In genomic region chr2:153055270-153055920, GRCm38 (mm10) we compare ENCODE assay signal across 19 mouse cellular contexts. TPM values are rescaled to one million over a fixed set of nuclear protein-coding genes. Genes with fewer than 3 reads are reported as not detected.
A peak's percentile ranks its signal among the peaks of the same experiment; 100 is the strongest.
DNase-seq lines count a peak whose midpoint lies in the region; ATAC-seq and TF ChIP-seq lines count a peak whose summit lies in the region.
"Had no signal": no experiment of that assay in that cellular context is flagged by ENCODE, and none has a peak within 500 bp of the region (broad histone marks: within the 10 kb centered on the region; RNA-seq: fewer than 3 reads in every experiment).

No protein-coding gene starts in this region.

- no peak overlapping the region for H3K4me2 ChIP-seq in liver, embryonic 14.5 days (ENCODE audit: low read depth)
- no peak overlapping the region for H3K4me2 ChIP-seq in liver, embryonic 12.5 days
- H3K4me2 ChIP-seq in CH12.LX (ENCODE audit: insufficient read depth, low read depth, poor library complexity, severe bottlenecking): no peak overlapping the region
- no peak overlapping the region for H3K4me2 ChIP-seq in neural tube, embryonic 15.5 days
- H3K4me2 ChIP-seq: embryonic facial prominence, embryonic 12.5 days; heart, embryonic 13.5 days; hindbrain, embryonic 12.5 days; lung, embryonic 15.5 days had no signal

- dilution Hi-C loops in CH12.LX (cut with MboI; ENCODE audit: extremely low pct_ligation_motif_present, extremely low pct_unique_long_range_greater_than_20kb, low sequenced_read_pairs): no loop called here

- no peaks in the 10 kb centered on the region for H3K4me1 ChIP-seq in liver, embryonic 14.5 days (replicated peaks; ENCODE audit: control insufficient read depth in 2 of 2, insufficient read depth in 2 of 2, low read length in 1 of 2)
- H3K4me1 ChIP-seq in liver, embryonic 12.5 days: no peaks in the 10 kb centered on the region
- H3K4me1 ChIP-seq in CH12.LX (ENCODE audit: control insufficient read depth in 1 of 2, insufficient read depth in 2 of 2): peaks cover 8 to 44% of the 10 kb centered on the region in 2 experiments; a peak in 3 of 4 replicates
- no peaks in the 10 kb centered on the region for H3K4me1 ChIP-seq in cortical plate, adult 2 months (ENCODE audit: control insufficient read depth, insufficient read depth, low read length)
- peaks cover 8% of the 10 kb centered on the region for H3K4me1 ChIP-seq in neural tube, embryonic 15.5 days
- H3K4me1 ChIP-seq: embryonic facial prominence, embryonic 12.5 days; heart, embryonic 13.5 days; lung, embryonic 15.5 days had no signal

- no peak overlapping the region for H3K4me3 ChIP-seq in liver, embryonic 14.5 days (ENCODE audit: insufficient read depth in 1 of 2, low read depth in 2 of 2, low read length in 2 of 2)
- no peak overlapping the region for H3K4me3 ChIP-seq in liver, embryonic 12.5 days
- H3K4me3 ChIP-seq in CH12.LX (replicated peaks in 1 of 3; ENCODE audit: low read depth in 2 of 3, low read length in 2 of 3, poor library complexity in 1 of 3): no peak overlapping the region
- H3K4me3 ChIP-seq in cortical plate, adult 2 months (ENCODE audit: insufficient read depth, low read length): no peak overlapping the region
- H3K4me3 ChIP-seq in neural tube, embryonic 15.5 days (replicated peaks): no peak overlapping the region
- H3K4me3 ChIP-seq: embryonic facial prominence, embryonic 12.5 days; heart, embryonic 13.5 days; hindbrain, embryonic 12.5 days; lung, embryonic 15.5 days; midbrain, embryonic 10.5 days had no signal

- no peak overlapping the region for H3K27ac ChIP-seq in liver, embryonic 14.5 days
- H3K27ac ChIP-seq in liver, embryonic 12.5 days: no peak overlapping the region
- no peak overlapping the region for H3K27ac ChIP-seq in CH12.LX (ENCODE audit: insufficient read depth, low read depth)
- no peak overlapping the region for H3K27ac ChIP-seq in cortical plate, adult 2 months (ENCODE audit: insufficient read depth, low read length)
- H3K27ac ChIP-seq in neural tube, embryonic 15.5 days (replicated peaks): no peak overlapping the region
- H3K27ac ChIP-seq: embryonic facial prominence, embryonic 12.5 days; heart, embryonic 13.5 days; hindbrain, embryonic 12.5 days; lung, embryonic 15.5 days; midbrain, embryonic 10.5 days had no signal

- H3K27me3 ChIP-seq in liver, embryonic 14.5 days (ENCODE audit: control insufficient read depth, insufficient read depth, low read length): no peaks in the 10 kb centered on the region; the same call in none of the 2 replicates
- H3K27me3 ChIP-seq in liver, embryonic 12.5 days (replicated peaks): peaks cover 50% of the 10 kb centered on the region
- peaks cover 88% of the 10 kb centered on the region for H3K27me3 ChIP-seq in CH12.LX (replicated peaks)
- peaks cover 18% of the 10 kb centered on the region for H3K27me3 ChIP-seq in neural tube, embryonic 15.5 days (replicated peaks)

- in situ Hi-C loops in CH12.LX (cut with MboI; ENCODE audit: low pct_ligation_motif_present, low pct_unique_long_range_greater_than_20kb, low sequenced_read_pairs): no loop called here

- peak; percentile 12 for TF ChIP-seq RAD21 in CH12.LX (IDR thresholded peaks at IDR 0.05; ENCODE audit: low read depth, low read length)

- TF ChIP-seq CTCF in liver, embryonic 14.5 days (IDR thresholded peaks at IDR 0.05; ENCODE audit: low read depth): peak; percentile 52
- TF ChIP-seq CTCF in CH12.LX (conservative IDR thresholded peaks at IDR 0.05 in 1 of 2, IDR thresholded peaks at IDR 0.05 in 1 of 2; ENCODE audit: low read depth in 2 of 2, low read length in 2 of 2): peak; percentile 56 to 61
- TF ChIP-seq CTCF in cortical plate, adult 2 months (IDR thresholded peaks at IDR 0.05; ENCODE audit: extremely low read depth, insufficient read depth, low read length): peak; percentile 15; the same call in 1 of the 2 replicates

- TF ChIP-seq EP300 in liver, embryonic 14.5 days (IDR thresholded peaks at IDR 0.05; ENCODE audit: low read depth): no peak
- no peak for TF ChIP-seq EP300 in CH12.LX (IDR thresholded peaks at IDR 0.05; ENCODE audit: low read length)

- no peak for TF ChIP-seq POLR2A in CH12.LX (IDR thresholded peaks at IDR 0.05; ENCODE audit: low read depth, low read length)
- no peak for TF ChIP-seq POLR2A in cortical plate, adult 2 months (IDR thresholded peaks at IDR 0.05; ENCODE audit: extremely low read depth, insufficient read depth, low read length)

- no peaks in the 10 kb centered on the region for H3K36me3 ChIP-seq in liver, embryonic 14.5 days (replicated peaks; ENCODE audit: control insufficient read depth, insufficient read depth, low read depth)
- no peaks in the 10 kb centered on the region for H3K36me3 ChIP-seq in liver, embryonic 12.5 days
- no peaks in the 10 kb centered on the region for H3K36me3 ChIP-seq in CH12.LX (replicated peaks in 1 of 2; ENCODE audit: control insufficient read depth in 1 of 2, insufficient read depth in 1 of 2, low read length in 1 of 2)
- peaks cover 28% of the 10 kb centered on the region for H3K36me3 ChIP-seq in neural tube, embryonic 15.5 days
- H3K36me3 ChIP-seq: embryonic facial prominence, embryonic 12.5 days; heart, embryonic 13.5 days; lung, embryonic 15.5 days had no signal

- no peak for ATAC-seq in liver, embryonic 14.5 days (ENCODE audit: insufficient read depth)
- no peak for ATAC-seq in liver, embryonic 12.5 days
- ATAC-seq in erythroid progenitor cell, adult 5-6 weeks (replicated peaks; ENCODE audit: low FRiP score, poor library complexity, severe bottlenecking): no peak
- ATAC-seq in neural tube, embryonic 15.5 days (ENCODE audit: low FRiP score): no peak

- peak; percentile 58 for DNase-seq in cerebellum, adult 9-10 months
- no peak for DNase-seq in cerebellum, adult 11 months
- DNase-seq in liver, embryonic 14.5 days (ENCODE audit: low read depth in 3 of 3, low spot score in 3 of 3): no peak
- DNase-seq in CH12.LX (ENCODE audit: extremely low read depth): peak; percentile 29
- DNase-seq: adrenal gland, postnatal 14 days; gastrocnemius, postnatal 25 days; kidney, adult 9 months; thymus, adult 18-20 months had no signal

- H3K79me2 ChIP-seq in CH12.LX (replicated peaks; ENCODE audit: control insufficient read depth, extremely low read depth, insufficient read depth, poor library complexity, severe bottlenecking): no peaks in the 10 kb centered on the region

- H3K9ac ChIP-seq in liver, embryonic 14.5 days (replicated peaks): no peak overlapping the region
- no peak overlapping the region for H3K9ac ChIP-seq in liver, embryonic 12.5 days
- H3K9ac ChIP-seq in CH12.LX (ENCODE audit: insufficient read depth, low read depth): no peak overlapping the region
- H3K9ac ChIP-seq in neural tube, embryonic 15.5 days (replicated peaks): no peak overlapping the region
- H3K9ac ChIP-seq: embryonic facial prominence, embryonic 12.5 days; heart, embryonic 13.5 days; hindbrain, embryonic 12.5 days; lung, embryonic 15.5 days had no signal

- no peaks in the 10 kb centered on the region for H3K9me3 ChIP-seq in liver, embryonic 14.5 days (ENCODE audit: control insufficient read depth, low read length)
- H3K9me3 ChIP-seq in liver, embryonic 12.5 days (replicated peaks): no peaks in the 10 kb centered on the region
- no peaks in the 10 kb centered on the region for H3K9me3 ChIP-seq in CH12.LX (replicated peaks; ENCODE audit: low read length)
- no peaks in the 10 kb centered on the region for H3K9me3 ChIP-seq in neural tube, embryonic 15.5 days (replicated peaks)
- H3K9me3 ChIP-seq: embryonic facial prominence, embryonic 12.5 days; heart, embryonic 13.5 days; hindbrain, embryonic 12.5 days; lung, embryonic 15.5 days; midbrain, embryonic 10.5 days had no signal

- WGBS in liver, embryonic 14.5 days (ENCODE audit: insufficient replicate concordance): 40% methylated on average over 6 of the region's 6 CpGs
- WGBS in liver, embryonic 12.5 days (ENCODE audit: insufficient replicate concordance): 44% methylated on average over 6 of the region's 6 CpGs
- whole genome bisulfite sequencing in neural tube, embryonic 15.5 days: 63% methylated on average over 6 of the region's 6 CpGs

RNA-seq across cellular contexts. Expression of gene Ccm2l, which starts 10.4 kb away (rescaled TPM):
- polyA plus RNA-seq in liver, embryonic 14.5 days (2012; rRNA removed): 2.1 and 2.2 TPM in 2 replicates
- 0.71 and 0.81 TPM in 2 replicates for polyA plus RNA-seq in liver, embryonic 14.5 days (2014; fragmentation: Nextera tagmentation; extraction: Ambion mirVana)
- polyA plus RNA-seq in liver, embryonic 12.5 days (2016; fragmentation: Nextera tagmentation; extraction: Ambion mirVana): 2.1 and 2.6 TPM in 2 replicates
- total RNA-seq in CH12.LX (2012; rRNA removed) (not detected in 2 replicates), CH12.LX (2014; rRNA removed) (not detected in 2 replicates)
- not detected in 2 replicates for polyA plus RNA-seq in CH12.LX (2012; ENCODE audit: insufficient read length, low read depth)
- 11.7 and 13.2 TPM in 2 replicates for polyA plus RNA-seq in cortical plate, adult 2 months (2012; rRNA removed)
- total RNA-seq in erythroid progenitor cell, adult 5-6 weeks (2015; ENCODE audit: low replicate concordance): 0.72 TPM in 1 of 2 replicates, not detected in the other
- not detected in 2 replicates for total RNA-seq in erythroid progenitor cell, adult 5-6 weeks (2017; ENCODE audit: low replicate concordance)
- 1.3 and 1.4 TPM in 2 replicates for polyA plus RNA-seq in neural tube, embryonic 15.5 days (2015; fragmentation: Nextera tagmentation; extraction: Ambion mirVana)
- polyA plus RNA-seq: C2C12 had no signal

RNA-seq across cellular contexts. Expression of gene Xkr7, which starts 23.7 kb away (rescaled TPM):
- not detected in 2 replicates for polyA plus RNA-seq in liver, embryonic 14.5 days (2012; rRNA removed)
- polyA plus RNA-seq in liver, embryonic 14.5 days (2014; fragmentation: Nextera tagmentation; extraction: Ambion mirVana): not detected in 2 replicates
- not detected in 2 replicates for polyA plus RNA-seq in liver, embryonic 12.5 days (2016; fragmentation: Nextera tagmentation; extraction: Ambion mirVana)
- total RNA-seq in CH12.LX (2012; rRNA removed): not detected in 2 replicates
- not detected in 2 replicates for total RNA-seq in CH12.LX (2014; rRNA removed)
- not detected in 2 replicates for polyA plus RNA-seq in CH12.LX (2012; ENCODE audit: insufficient read length, low read depth)
- 1.4 and 1.9 TPM in 2 replicates for polyA plus RNA-seq in cortical plate, adult 2 months (2012; rRNA removed)
- total RNA-seq in erythroid progenitor cell, adult 5-6 weeks (2015; ENCODE audit: low replicate concordance): not detected in 2 replicates
- total RNA-seq in erythroid progenitor cell, adult 5-6 weeks (2017; ENCODE audit: low replicate concordance): not detected in 2 replicates
- 1.7 and 2.0 TPM in 2 replicates for polyA plus RNA-seq in neural tube, embryonic 15.5 days (2015; fragmentation: Nextera tagmentation; extraction: Ambion mirVana)
- polyA plus RNA-seq: C2C12; heart, embryonic 13.5 days; limb, embryonic 11.5 days; lung, embryonic 15.5 days had no signal

RNA-seq across cellular contexts. Expression of gene Pdrg1, which starts 40.2 kb away (rescaled TPM):
- 20.6 and 26.9 TPM in 2 replicates for polyA plus RNA-seq in liver, embryonic 14.5 days (2012; rRNA removed)
- 21.5 and 23.0 TPM in 2 replicates for polyA plus RNA-seq in liver, embryonic 14.5 days (2014; fragmentation: Nextera tagmentation; extraction: Ambion mirVana)
- 55.2 and 56.2 TPM in 2 replicates for polyA plus RNA-seq in liver, embryonic 12.5 days (2016; fragmentation: Nextera tagmentation; extraction: Ambion mirVana)
- 50.9 and 65.1 TPM in 2 replicates for total RNA-seq in CH12.LX (2012; rRNA removed)
- total RNA-seq in CH12.LX (2014; rRNA removed): 24.5 and 26.1 TPM in 2 replicates
- 54.9 and 56.4 TPM in 2 replicates for polyA plus RNA-seq in CH12.LX (2012; ENCODE audit: insufficient read length, low read depth)
- 84.0 and 88.8 TPM in 2 replicates for polyA plus RNA-seq in cortical plate, adult 2 months (2012; rRNA removed)
- 8.8 and 13.3 TPM in 2 replicates for total RNA-seq in erythroid progenitor cell, adult 5-6 weeks (2015; ENCODE audit: low replicate concordance)
- 4.2 and 31.2 TPM in 2 replicates for total RNA-seq in erythroid progenitor cell, adult 5-6 weeks (2017; ENCODE audit: low replicate concordance)
- 240 and 256 TPM in 2 replicates for polyA plus RNA-seq in neural tube, embryonic 15.5 days (2015; fragmentation: Nextera tagmentation; extraction: Ambion mirVana)

RNA-seq across cellular contexts. Expression of gene Hck, which starts 52.9 kb away (rescaled TPM):
- polyA plus RNA-seq in liver, embryonic 14.5 days (2012; rRNA removed): 5.9 and 6.0 TPM in 2 replicates
- 6.9 and 7.8 TPM in 2 replicates for polyA plus RNA-seq in liver, embryonic 14.5 days (2014; fragmentation: Nextera tagmentation; extraction: Ambion mirVana)
- polyA plus RNA-seq in liver, embryonic 12.5 days (2016; fragmentation: Nextera tagmentation; extraction: Ambion mirVana): 5.6 and 6.5 TPM in 2 replicates
- 0.08 and 0.17 TPM in 2 replicates for total RNA-seq in CH12.LX (2012; rRNA removed)
- 0.68 and 0.78 TPM in 2 replicates for total RNA-seq in CH12.LX (2014; rRNA removed)
- 0.60 and 0.63 TPM in 2 replicates for polyA plus RNA-seq in CH12.LX (2012; ENCODE audit: insufficient read length, low read depth)
- 3.4 and 3.7 TPM in 2 replicates for polyA plus RNA-seq in cortical plate, adult 2 months (2012; rRNA removed)
- total RNA-seq in erythroid progenitor cell, adult 5-6 weeks (2015; ENCODE audit: low replicate concordance): 35.7 and 36.5 TPM in 2 replicates
- total RNA-seq in erythroid progenitor cell, adult 5-6 weeks (2017; ENCODE audit: low replicate concordance): 19.4 and 38.2 TPM in 2 replicates
- 3.2 and 4.0 TPM in 2 replicates for polyA plus RNA-seq in neural tube, embryonic 15.5 days (2015; fragmentation: Nextera tagmentation; extraction: Ambion mirVana)

Comparison
In these comparisons a context has a peak if more than half of its experiments do, and no peak if none do; other contexts are left out.
1. DNase-seq: peak in cerebellum, adult 9-10 months (single experiment) and CH12.LX (single experiment); none in cerebellum, adult 11 months (single experiment) and liver, embryonic 14.5 days (0 of 3).
2. Peak in every context shown above with its lines, with median percentiles within 50 percentile points of each other: CTCF ChIP-seq.